Comparison of ENCODE assay signal across 8 mouse cellular contexts in genomic region chr4:70307230-70307629, GRCm38 (mm10).
DNase-seq lines count a peak whose midpoint lies in the region; ATAC-seq and TF ChIP-seq lines count a peak whose summit lies in the region.

No protein-coding gene starts in this region.

- peak; percentile 93 for TF ChIP-seq CTCF in cerebellum, adult 2 months (IDR thresholded peaks at IDR 0.05; ENCODE audit: borderline replicate concordance, insufficient read depth, low read depth, low read length)
- peak; percentile 92 for TF ChIP-seq CTCF in stomach, postnatal 0 days (IDR thresholded peaks at IDR 0.05; ENCODE audit: low read depth)

- 68% methylated on average over 4 of the region's 4 CpGs for WGBS in kidney, embryonic 16.5 days
- WGBS in cerebellum, adult 2 months, result 56% methylated on average over 4 of the region's 4 CpGs
- WGBS in limb, embryonic 14.5 days, result 78% methylated on average over 4 of the region's 4 CpGs
- WGBS in stomach, postnatal 0 days, result 59% methylated on average over 4 of the region's 4 CpGs

- TF ChIP-seq POLR2A in cerebellum, adult 2 months (IDR thresholded peaks at IDR 0.05; ENCODE audit: borderline replicate concordance, insufficient read depth, low read length), result no peak
- TF ChIP-seq POLR2A in limb, embryonic 14.5 days (IDR thresholded peaks at IDR 0.05; ENCODE audit: borderline replicate concordance, extremely low read depth, insufficient read depth, insufficient read length), result no peak

- TF ChIP-seq EP300 in stomach, postnatal 0 days (optimal IDR thresholded peaks at IDR 0.05), result no peak

- no peak for ATAC-seq in kidney, embryonic 16.5 days (ENCODE audit: low FRiP score, low TSS enrichment)
- no peak for ATAC-seq in limb, embryonic 14.5 days (ENCODE audit: low FRiP score, low read depth)
- ATAC-seq in stomach, postnatal 0 days (ENCODE audit: low FRiP score, low TSS enrichment), result no peak

- peak; percentile 55 for DNase-seq in kidney, adult 18-20 months
- peak; percentile 52 to 74 for DNase-seq in cerebellum, adult 2 months
- DNase-seq in frontal cortex, adult 2 months (ENCODE audit: extremely low spot score in 1 of 2, low spot score in 1 of 2), result peak; percentile 64 to 93
- peak; percentile 53 for DNase-seq in kidney, adult 9 months
- DNase-seq in limb, embryonic 14.5 days (ENCODE audit: low spot score), result peak; percentile 59
- peak; percentile 47 for DNase-seq in neural tube, embryonic 10.5 days (ENCODE audit: extremely low spot score, low spot score)
- peak; percentile 67 for DNase-seq in stomach, postnatal 0 days (ENCODE audit: low spot score)

- H3K4me1 ChIP-seq in kidney, embryonic 16.5 days (ENCODE audit: insufficient read depth, low read length), result no peaks in the 10 kb centered on the region
- peaks cover 5% of the 10 kb centered on the region for H3K4me1 ChIP-seq in cerebellum, adult 2 months (ENCODE audit: control insufficient read depth, insufficient read depth, low read length)
- H3K4me1 ChIP-seq in limb, embryonic 14.5 days (ENCODE audit: control insufficient read depth, insufficient read depth, low read length), result no peaks in the 10 kb centered on the region
- H3K4me1 ChIP-seq in stomach, postnatal 0 days (replicated peaks; ENCODE audit: control insufficient read depth, insufficient read depth), result no peaks in the 10 kb centered on the region

- no peak overlapping the region for H3K4me2 ChIP-seq in kidney, embryonic 16.5 days (replicated peaks; ENCODE audit: low read depth, low read length)
- H3K4me2 ChIP-seq in limb, embryonic 14.5 days (replicated peaks; ENCODE audit: low read depth, low read length, severe bottlenecking), result no peak overlapping the region
- no peak overlapping the region for H3K4me2 ChIP-seq in stomach, postnatal 0 days (replicated peaks; ENCODE audit: low read depth)

- H3K9me3 ChIP-seq in kidney, embryonic 16.5 days (ENCODE audit: low read length), result no peaks in the 10 kb centered on the region
- H3K9me3 ChIP-seq in limb, embryonic 14.5 days (ENCODE audit: control insufficient read depth, low read length), result no peaks in the 10 kb centered on the region
- H3K9me3 ChIP-seq in stomach, postnatal 0 days (ENCODE audit: control insufficient read depth, low read length), result no peaks in the 10 kb centered on the region

- H3K27ac ChIP-seq in kidney, embryonic 16.5 days (ENCODE audit: low read length), result no peak overlapping the region
- no peak overlapping the region for H3K27ac ChIP-seq in cerebellum, adult 2 months (ENCODE audit: insufficient read depth, low read length)
- no peak overlapping the region for H3K27ac ChIP-seq in limb, embryonic 14.5 days (replicated peaks; ENCODE audit: low read depth, low read length)
- H3K27ac ChIP-seq in stomach, postnatal 0 days (replicated peaks), result no peak overlapping the region

- H3K36me3 ChIP-seq in kidney, embryonic 16.5 days (ENCODE audit: insufficient read depth, low read length), result peaks cover 3% of the 10 kb centered on the region; the same call in 1 of the 2 replicates
- peaks cover 10% of the 10 kb centered on the region; the same call in 1 of the 2 replicates for H3K36me3 ChIP-seq in limb, embryonic 14.5 days (ENCODE audit: control insufficient read depth, insufficient read depth, low read length)
- H3K36me3 ChIP-seq in stomach, postnatal 0 days (ENCODE audit: control insufficient read depth, insufficient read depth, low read length), result 0 out of 2 replicates have a peak, but pooled peaks cover 2% of the 10 kb centered on the region

- no peak overlapping the region for H3K9ac ChIP-seq in kidney, embryonic 16.5 days (replicated peaks; ENCODE audit: low read length)
- no peak overlapping the region for H3K9ac ChIP-seq in limb, embryonic 14.5 days (ENCODE audit: low read depth, low read length, severe bottlenecking)
- H3K9ac ChIP-seq in stomach, postnatal 0 days (ENCODE audit: low read length), result no peak overlapping the region

- H3K27me3 ChIP-seq in kidney, embryonic 16.5 days (ENCODE audit: insufficient read depth, low read length), result no peaks in the 10 kb centered on the region
- H3K27me3 ChIP-seq in cerebellum, adult 2 months (ENCODE audit: control insufficient read depth, insufficient read depth, low read length), result no peaks in the 10 kb centered on the region
- H3K27me3 ChIP-seq in limb, embryonic 14.5 days (ENCODE audit: control insufficient read depth, insufficient read depth, low read length), result no peaks in the 10 kb centered on the region
- no peaks in the 10 kb centered on the region for H3K27me3 ChIP-seq in stomach, postnatal 0 days (ENCODE audit: control insufficient read depth, insufficient read depth, low read length)

- H3K4me3 ChIP-seq in kidney, embryonic 16.5 days (ENCODE audit: low read length), result no peak overlapping the region
- H3K4me3 ChIP-seq in cerebellum, adult 2 months (replicated peaks; ENCODE audit: insufficient read depth, low read depth, low read length), result no peak overlapping the region
- no peak overlapping the region for H3K4me3 ChIP-seq in limb, embryonic 14.5 days (replicated peaks; ENCODE audit: low read length)
- no peak overlapping the region for H3K4me3 ChIP-seq in stomach, postnatal 0 days (ENCODE audit: low read depth, low read length)
